Mouse (Mus musculus): Measurements from ENCODE around the gene Frzb.

DNA sequence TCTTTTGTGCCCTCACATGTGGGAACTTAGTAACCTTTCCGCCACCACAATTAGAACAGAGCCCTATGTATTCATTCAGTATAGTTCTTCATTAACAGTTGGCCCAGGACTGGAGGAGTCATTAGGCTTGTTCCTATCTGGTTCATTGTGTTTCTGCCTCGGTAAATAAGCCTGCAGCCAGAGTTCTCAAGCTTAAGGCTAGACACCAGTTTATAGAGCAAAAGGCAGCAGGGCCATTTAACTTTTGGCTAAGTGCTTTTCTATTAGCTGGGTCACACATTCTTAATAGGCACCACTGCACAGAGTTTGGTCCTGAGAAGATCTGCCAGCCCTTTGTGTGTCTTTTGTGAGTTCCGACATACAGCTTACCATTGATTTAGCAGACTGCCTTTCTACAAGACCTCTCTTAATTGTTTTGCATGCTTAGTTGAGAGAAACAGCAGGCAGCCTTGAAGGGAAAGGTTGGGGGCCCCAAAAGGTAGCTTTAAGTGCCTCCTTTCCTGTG lies 48.8 kb downstream of the Frzb start:
- TF ChIP-seq CTCF (conservative IDR thresholded peaks at IDR 0.05; ENCODE audit: low read length) = no peak
- TF ChIP-seq NANOG (IDR thresholded peaks at IDR 0.05; ENCODE audit: borderline replicate concordance, low read length) = no peak

Measured in E14TG2a.4 (cell line).